Mouse (Mus musculus): ENCODE measurements around the gene Rb1. TPM values are rescaled to one million over a fixed set of nuclear protein-coding genes. Genes with fewer than 3 reads are reported as not detected.

The Rb1 gene
- polyA plus RNA-seq, 1 experiment from 2014 or later, result 25.4 TPM

DNA sequence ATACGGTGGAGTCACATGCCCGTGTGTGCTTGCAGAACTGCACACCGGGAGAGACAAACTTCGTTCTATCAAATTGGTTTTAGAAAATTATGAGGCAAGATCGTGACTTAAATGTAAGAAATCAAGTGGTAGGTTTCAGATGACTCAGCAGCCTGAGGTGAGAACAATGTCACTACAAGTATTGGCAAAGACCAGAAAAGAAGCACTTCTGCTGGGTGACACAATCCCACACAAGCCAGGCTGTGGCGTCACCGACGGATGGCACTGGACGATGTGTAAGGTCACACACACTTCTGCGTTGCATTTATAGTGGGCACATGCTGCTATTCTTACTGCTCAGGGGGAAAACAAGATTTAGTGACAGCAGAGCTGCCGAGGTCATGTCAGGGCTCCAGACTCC, 38.2 kb upstream of the Rb1 start:
- peaks cover 94% of the 10 kb centered on the region for H3K36me3 ChIP-seq
- H3K4me1 ChIP-seq, result no peaks in the 10 kb centered on the region
- no peak overlapping the region for H3K4me2 ChIP-seq
- H3K4me3 ChIP-seq (replicated peaks), result no peak overlapping the region
- no peak for ATAC-seq (ENCODE audit: low FRiP score)
- H3K9me3 ChIP-seq (replicated peaks), result no peaks in the 10 kb centered on the region
- H3K27ac ChIP-seq (replicated peaks), result no peak overlapping the region
- no peaks in the 10 kb centered on the region for H3K27me3 ChIP-seq (replicated peaks)
- 94% methylated on average over 11 of the region's 11 CpGs for WGBS
- H3K9ac ChIP-seq (replicated peaks), result no peak overlapping the region

DNA sequence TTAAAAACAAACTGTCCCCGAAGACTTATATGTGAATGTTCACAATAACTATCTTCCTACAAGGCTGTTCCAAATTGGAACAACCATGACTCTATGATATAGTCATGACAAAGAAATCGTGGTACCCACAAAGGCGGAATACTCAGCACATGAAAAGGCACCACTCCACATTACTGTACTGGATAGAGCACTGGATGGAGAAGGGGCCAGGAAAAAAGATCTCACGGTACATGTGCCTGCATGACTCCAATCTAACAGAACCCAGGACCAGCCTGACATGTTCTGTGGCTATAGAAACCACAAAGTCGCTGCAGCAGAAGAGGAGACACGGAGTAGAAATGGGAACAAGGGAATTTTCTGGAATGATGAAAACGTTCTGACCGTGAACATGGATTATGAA, 29.1 kb upstream of the Rb1 start:
- no peaks in the 10 kb centered on the region for H3K27me3 ChIP-seq (replicated peaks)
- H3K4me3 ChIP-seq (replicated peaks), result no peak overlapping the region
- no peak overlapping the region for H3K9ac ChIP-seq (replicated peaks)
- WGBS, result 94% methylated on average over 8 of the region's 8 CpGs
- no peaks in the 10 kb centered on the region for H3K9me3 ChIP-seq (replicated peaks)
- no peaks in the 10 kb centered on the region for H3K4me1 ChIP-seq
- H3K36me3 ChIP-seq, result peaks cover 39% of the 10 kb centered on the region
- no peak overlapping the region for H3K4me2 ChIP-seq
- no peak for ATAC-seq (ENCODE audit: low FRiP score)
- no peak overlapping the region for H3K27ac ChIP-seq (replicated peaks)

DNA sequence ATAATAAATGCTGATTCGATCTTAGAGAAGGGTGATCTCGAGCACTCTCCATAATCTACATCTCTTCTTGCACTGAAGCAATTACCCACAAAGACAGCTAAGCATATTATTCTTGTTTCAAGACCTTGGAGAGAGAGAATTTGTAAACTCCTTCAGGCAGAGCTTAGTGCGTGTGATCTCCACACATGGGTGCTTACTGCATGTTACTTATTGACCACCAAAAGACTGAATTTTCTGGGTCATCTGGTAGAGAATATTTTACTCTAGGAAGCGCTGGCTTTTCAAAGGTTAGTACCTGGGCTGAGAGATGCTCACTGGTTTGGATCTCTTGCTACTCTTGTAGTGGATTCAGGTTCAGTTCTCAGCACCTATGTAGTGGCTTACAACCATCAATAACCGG, 25.5 kb upstream of the Rb1 start:
- Histone ChIP-seq H3K27ac (replicated peaks) (no peak overlapping the region), H3K9me3 (replicated peaks) (no peaks in the 10 kb centered on the region), H3K4me3 (replicated peaks) (no peak overlapping the region), H3K36me3 (peaks cover 15% of the 10 kb centered on the region), H3K9ac (replicated peaks) (no peak overlapping the region), H3K27me3 (replicated peaks) (no peaks in the 10 kb centered on the region), H3K4me1 (no peaks in the 10 kb centered on the region), H3K4me2 (no peak overlapping the region)
- 96% methylated on average over 5 of the region's 5 CpGs for WGBS
- ATAC-seq (ENCODE audit: low FRiP score), result no peak

DNA sequence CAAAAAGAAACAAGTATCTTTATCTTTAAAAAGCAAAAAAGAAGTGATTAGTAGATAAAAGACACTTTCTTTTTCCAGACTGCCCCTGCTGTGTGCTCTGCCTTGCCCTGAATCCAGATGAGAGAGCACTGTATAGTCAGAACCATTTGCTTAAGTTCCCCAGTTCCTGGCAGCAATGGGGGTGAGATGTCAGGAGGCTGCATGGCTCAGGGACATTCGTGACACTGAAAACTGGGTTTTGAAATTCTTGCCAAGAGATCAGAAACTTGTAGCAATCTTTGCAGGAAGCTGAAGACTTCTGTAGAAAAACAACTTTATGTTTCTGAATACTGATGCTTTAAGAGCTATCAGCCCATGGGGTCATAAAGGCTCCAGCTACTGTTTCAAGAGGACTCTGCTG, 24.4 kb upstream of the Rb1 start:
- peaks cover 7% of the 10 kb centered on the region for H3K36me3 ChIP-seq
- WGBS, result 43% methylated on average over 1 of the region's 1 CpGs
- H3K27ac ChIP-seq (replicated peaks), result no peak overlapping the region
- H3K9ac ChIP-seq (replicated peaks), result no peak overlapping the region
- no peak overlapping the region for H3K4me3 ChIP-seq (replicated peaks)
- H3K4me2 ChIP-seq, result no peak overlapping the region
- H3K9me3 ChIP-seq (replicated peaks), result no peaks in the 10 kb centered on the region
- no peaks in the 10 kb centered on the region for H3K27me3 ChIP-seq (replicated peaks)
- no peaks in the 10 kb centered on the region for H3K4me1 ChIP-seq
- no peak for ATAC-seq (ENCODE audit: low FRiP score)

DNA sequence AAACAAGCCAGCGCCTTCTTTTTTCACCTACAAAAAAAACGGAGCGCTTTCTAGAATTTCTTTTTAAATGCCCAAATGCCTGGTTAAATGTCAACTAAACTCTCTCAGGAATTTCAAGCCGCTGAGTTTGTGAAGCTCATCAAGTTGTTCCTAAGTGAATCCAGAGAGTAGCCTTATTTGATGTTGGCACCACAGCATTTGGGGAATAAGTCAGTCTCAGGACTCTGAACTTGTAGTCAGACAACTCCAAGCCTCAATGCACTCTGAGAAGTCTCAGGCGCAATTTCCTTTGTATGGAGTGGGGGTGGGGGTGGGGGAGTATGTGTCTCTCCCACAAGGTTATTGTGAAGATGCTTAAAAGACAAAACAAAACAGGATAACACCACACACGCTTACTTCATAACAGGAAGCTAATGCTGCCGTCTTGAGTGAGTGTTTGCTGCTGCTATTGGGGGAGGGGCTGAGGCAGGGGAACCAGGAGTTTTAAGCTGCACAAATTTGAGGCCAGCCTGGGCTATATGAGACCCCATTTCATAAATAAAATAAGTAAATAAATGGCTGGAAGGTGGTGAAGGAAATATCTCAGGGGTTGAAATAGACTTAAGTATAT, 23.5 kb upstream of the Rb1 start:
- ATAC-seq (ENCODE audit: low FRiP score), result no peak
- Histone ChIP-seq H3K9me3 (replicated peaks) (no peaks in the 10 kb centered on the region), H3K9ac (replicated peaks) (no peak overlapping the region), H3K27me3 (replicated peaks) (no peaks in the 10 kb centered on the region), H3K4me1 (no peaks in the 10 kb centered on the region), H3K4me3 (replicated peaks) (no peak overlapping the region), H3K27ac (replicated peaks) (no peak overlapping the region), H3K4me2 (no peak overlapping the region), H3K36me3 (peaks cover 3% of the 10 kb centered on the region; the same call in 1 of the 2 replicates)
- 59% methylated on average over 7 of the region's 7 CpGs for WGBS

DNA sequence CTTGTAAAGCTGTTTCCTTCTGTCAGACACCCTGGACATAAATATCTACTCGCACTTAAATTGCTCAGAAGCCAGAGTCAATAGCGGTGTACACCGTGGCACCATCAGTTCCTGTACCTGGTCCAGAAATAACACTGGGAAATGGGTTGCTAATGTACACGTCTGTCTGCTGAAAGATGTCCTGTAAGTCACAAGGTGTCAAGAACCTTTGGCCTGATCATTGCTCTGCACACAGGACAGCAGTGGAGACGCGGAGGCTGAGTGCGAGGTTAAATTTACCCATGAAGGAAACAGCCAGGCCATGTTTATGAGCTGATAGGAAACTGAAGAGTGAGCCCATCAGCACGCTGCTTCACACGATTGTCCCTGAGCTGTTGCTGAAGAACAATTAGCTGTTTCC, 21.7 kb upstream of the Rb1 start:
- WGBS, result 91% methylated on average over 9 of the region's 9 CpGs
- Histone ChIP-seq H3K4me1 (no peaks in the 10 kb centered on the region), H3K27ac (replicated peaks) (no peak overlapping the region), H3K4me2 (no peak overlapping the region), H3K4me3 (replicated peaks) (no peak overlapping the region), H3K36me3 (no peaks in the 10 kb centered on the region; the same call in 1 of the 2 replicates), H3K27me3 (replicated peaks) (no peaks in the 10 kb centered on the region), H3K9me3 (replicated peaks) (no peaks in the 10 kb centered on the region), H3K9ac (replicated peaks) (no peak overlapping the region)
- no peak for ATAC-seq (ENCODE audit: low FRiP score)

DNA sequence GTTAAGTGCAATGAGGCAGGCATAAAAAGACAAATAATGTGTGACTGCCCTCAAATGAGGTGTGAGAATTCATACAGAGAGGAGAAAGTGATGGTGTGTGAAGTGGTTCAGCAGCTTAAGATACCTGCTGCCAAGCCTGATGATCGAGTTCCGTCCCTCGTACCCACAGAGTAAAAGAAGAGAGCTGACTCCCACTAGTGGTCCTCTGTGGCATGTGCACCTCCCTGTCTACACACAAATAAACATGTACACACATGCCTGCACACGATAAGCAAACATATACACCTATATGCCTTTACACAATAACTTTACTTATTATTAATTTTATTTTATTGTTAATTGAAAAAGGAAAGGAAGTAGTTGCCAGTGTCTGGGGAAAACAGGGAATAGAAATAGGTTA, 20.0 kb upstream of the Rb1 start:
- H3K4me2 ChIP-seq, result no peak overlapping the region
- no peaks in the 10 kb centered on the region for H3K4me1 ChIP-seq
- ATAC-seq (ENCODE audit: low FRiP score), result no peak
- H3K9me3 ChIP-seq (replicated peaks), result no peaks in the 10 kb centered on the region
- H3K27me3 ChIP-seq (replicated peaks), result no peaks in the 10 kb centered on the region
- WGBS, result 93% methylated on average over 4 of the region's 4 CpGs
- H3K4me3 ChIP-seq (replicated peaks), result no peak overlapping the region
- no peaks in the 10 kb centered on the region for H3K36me3 ChIP-seq
- H3K9ac ChIP-seq (replicated peaks), result no peak overlapping the region
- H3K27ac ChIP-seq (replicated peaks), result no peak overlapping the region

DNA sequence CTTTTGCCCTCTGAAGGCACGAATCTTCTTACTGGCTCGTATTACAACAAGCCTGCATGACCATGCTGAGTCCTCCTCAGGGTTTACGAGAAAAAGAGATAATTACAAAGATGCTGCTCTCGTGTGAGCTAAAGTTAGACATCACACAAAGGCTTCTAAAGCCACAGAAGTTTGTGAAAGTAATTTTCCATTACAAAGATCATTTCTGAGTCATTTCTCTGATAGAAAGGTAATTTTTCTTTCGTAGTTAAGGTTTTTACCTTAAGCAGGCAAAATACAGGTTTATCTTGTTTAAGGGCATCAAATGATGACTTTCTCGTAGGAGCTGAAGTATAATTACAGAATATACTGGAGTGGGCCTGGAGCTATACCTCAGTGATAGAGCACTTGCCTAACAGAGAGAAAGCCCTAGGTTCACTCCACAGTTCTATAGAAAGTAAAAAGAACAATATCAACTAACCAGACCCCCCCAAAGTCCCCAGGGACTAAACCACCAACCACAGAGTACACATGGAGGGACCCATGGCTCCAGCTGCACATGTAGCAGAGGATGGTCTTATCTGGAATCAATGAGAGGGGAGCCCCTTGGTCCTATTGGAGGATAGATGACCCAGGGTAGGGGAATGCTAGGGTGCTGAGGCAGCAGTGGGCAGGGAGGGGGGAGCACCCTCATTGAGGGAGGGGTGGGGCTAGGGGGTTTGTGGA, 14.6 kb upstream of the Rb1 start:
- Histone ChIP-seq H3K27me3 (replicated peaks) (no peaks in the 10 kb centered on the region), H3K27ac (replicated peaks) (no peak overlapping the region), H3K9me3 (replicated peaks) (no peaks in the 10 kb centered on the region), H3K4me1 (no peaks in the 10 kb centered on the region), H3K4me3 (replicated peaks) (no peak overlapping the region), H3K36me3 (no peaks in the 10 kb centered on the region), H3K4me2 (no peak overlapping the region), H3K9ac (replicated peaks) (no peak overlapping the region)
- ATAC-seq (ENCODE audit: low FRiP score), result no peak
- 65% methylated on average over 6 of the region's 6 CpGs for WGBS

DNA sequence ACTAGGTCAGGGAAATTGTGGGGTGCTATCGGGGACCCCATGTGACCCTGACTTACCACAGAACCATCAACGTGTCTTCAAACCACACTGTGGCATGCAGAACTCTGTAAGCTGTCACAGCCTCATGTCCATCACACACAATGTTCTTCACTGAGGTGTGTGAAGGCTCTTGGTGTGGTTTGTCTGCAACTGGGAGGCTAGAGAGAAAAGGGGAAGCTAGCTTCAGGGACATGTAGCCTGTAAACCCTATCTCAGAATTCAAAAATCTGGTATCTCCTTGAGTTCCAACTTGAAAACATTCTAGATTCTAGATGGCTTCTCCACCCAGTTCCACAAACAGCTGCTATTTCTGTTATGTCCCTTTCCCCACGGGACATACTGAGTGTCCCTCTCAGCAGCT, 14.0 kb upstream of the Rb1 start:
- H3K4me1 ChIP-seq, result no peaks in the 10 kb centered on the region
- WGBS, result 77% methylated on average over 3 of the region's 3 CpGs

DNA sequence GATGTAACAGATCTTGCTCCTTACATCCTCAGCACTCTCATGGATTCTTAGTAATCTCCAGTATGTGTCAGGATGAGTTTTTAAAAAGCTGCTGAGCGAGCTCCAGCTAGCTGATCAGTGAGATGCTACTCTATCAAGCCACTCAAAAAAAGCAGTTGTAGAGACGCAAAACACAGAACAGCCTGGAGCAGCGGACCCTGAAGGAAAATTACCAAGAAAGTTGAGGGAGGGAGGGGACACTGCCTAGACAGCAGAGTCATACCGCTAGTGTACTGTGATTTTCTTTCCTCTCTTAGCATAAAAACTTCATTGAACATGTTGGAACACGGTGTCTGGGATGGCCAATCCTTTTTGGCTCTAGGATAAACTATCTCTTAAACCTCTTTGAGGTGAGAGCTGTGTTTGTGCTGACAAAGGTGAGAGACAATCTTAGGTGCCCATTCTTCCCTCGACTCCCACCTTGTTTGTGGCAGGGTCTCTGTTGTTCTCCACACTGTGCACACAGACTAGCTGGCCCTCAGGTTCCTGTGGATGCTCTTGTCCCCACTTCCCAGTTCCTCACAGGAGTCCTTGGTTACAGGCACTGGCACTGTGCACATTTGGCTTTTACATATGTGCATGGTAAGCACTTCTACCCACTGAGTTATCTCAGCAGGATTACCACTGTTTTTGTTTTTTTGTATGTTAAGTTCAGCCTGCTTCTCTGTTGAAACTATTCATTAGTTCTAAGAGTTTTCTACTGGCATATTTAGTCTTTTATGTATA, 10.9 kb upstream of the Rb1 start:
- no peaks in the 10 kb centered on the region for H3K27me3 ChIP-seq (replicated peaks)
- H3K27ac ChIP-seq (replicated peaks), result no peak overlapping the region
- H3K4me2 ChIP-seq, result no peak overlapping the region
- H3K9ac ChIP-seq (replicated peaks), result no peak overlapping the region
- H3K36me3 ChIP-seq, result no peaks in the 10 kb centered on the region
- no peaks in the 10 kb centered on the region for H3K4me1 ChIP-seq
- no peaks in the 10 kb centered on the region for H3K9me3 ChIP-seq (replicated peaks)
- 82% methylated on average over 6 of the region's 6 CpGs for WGBS
- no peak overlapping the region for H3K4me3 ChIP-seq (replicated peaks)
- no peak for ATAC-seq (ENCODE audit: low FRiP score)

More for the DNA sequence above, 14.0 kb upstream of the Rb1 start:
- Histone ChIP-seq H3K27ac (replicated peaks) (no peak overlapping the region), H3K4me3 (replicated peaks) (no peak overlapping the region), H3K4me2 (no peak overlapping the region), H3K9me3 (replicated peaks) (no peaks in the 10 kb centered on the region), H3K36me3 (no peaks in the 10 kb centered on the region), H3K9ac (replicated peaks) (no peak overlapping the region), H3K27me3 (replicated peaks) (no peaks in the 10 kb centered on the region)
- ATAC-seq (ENCODE audit: low FRiP score), result no peak

DNA sequence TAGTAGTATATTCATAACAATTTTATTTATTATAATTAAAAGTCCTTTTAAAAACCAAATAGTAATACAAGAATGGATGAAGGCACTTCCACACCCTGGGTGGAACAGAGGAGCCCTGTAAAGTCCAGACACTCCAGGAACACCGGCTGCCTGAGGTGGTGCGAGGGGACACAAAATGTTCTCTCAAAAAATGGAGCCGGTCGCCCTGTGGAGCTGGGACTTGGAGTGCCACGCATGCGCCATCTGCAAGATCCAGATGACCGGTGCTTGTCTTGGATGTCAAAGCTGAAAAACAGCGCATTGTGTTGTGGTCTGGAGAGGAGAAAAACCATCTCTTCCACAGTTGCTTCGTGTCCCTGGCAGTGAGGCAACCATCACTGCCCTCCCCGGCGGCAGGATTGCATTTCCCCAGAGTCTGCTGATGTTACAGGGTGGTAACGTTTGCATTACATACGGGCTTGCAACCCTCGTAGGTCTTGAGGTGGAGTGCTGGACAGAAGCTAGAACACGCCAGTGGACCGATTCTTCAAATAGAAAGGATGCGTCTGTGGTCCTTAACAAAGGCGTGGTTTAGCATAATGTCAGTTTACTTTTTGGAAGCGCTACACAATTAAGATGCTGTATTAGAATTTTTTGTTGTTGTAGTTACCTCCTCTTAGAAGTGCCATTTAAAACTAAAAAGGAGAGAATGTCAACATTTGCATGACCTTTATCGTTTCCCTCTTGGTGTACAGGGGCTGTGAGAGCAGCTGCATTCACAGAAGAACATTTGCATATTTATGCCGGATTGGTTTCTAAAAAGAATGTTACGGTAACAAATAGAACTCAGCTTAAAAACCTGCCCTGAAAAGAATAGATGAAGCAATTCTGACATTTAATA, 9.5 kb upstream of the Rb1 start:
- WGBS, result 62% methylated on average over 22 of the region's 22 CpGs
- H3K27ac ChIP-seq (replicated peaks), result no peak overlapping the region
- H3K9me3 ChIP-seq (replicated peaks), result no peaks in the 10 kb centered on the region
- H3K4me3 ChIP-seq (replicated peaks), result no peak overlapping the region
- H3K27me3 ChIP-seq (replicated peaks), result no peaks in the 10 kb centered on the region
- no peak for ATAC-seq (ENCODE audit: low FRiP score)
- H3K9ac ChIP-seq (replicated peaks), result no peak overlapping the region
- H3K4me2 ChIP-seq, result no peak overlapping the region
- H3K4me1 ChIP-seq, result no peaks in the 10 kb centered on the region
- H3K36me3 ChIP-seq, result no peaks in the 10 kb centered on the region

All from neural tube, embryonic 15.5 days (tissue).